Mouse (Mus musculus): Measurements from ENCODE around the gene Olfr457. TPM values are rescaled to one million over a fixed set of nuclear protein-coding genes. Genes with fewer than 3 reads are reported as not detected.
"Not testable (repeated sequence)": the region's sequence is repeated elsewhere in the genome, so short reads cannot be mapped to it uniquely, and the experiment has no call there.

The Olfr457 gene
- not detected in 2 replicates for polyA plus RNA-seq (2016; fragmentation: Nextera tagmentation; extraction: Ambion mirVana)

GRCm38 (mm10) chr6:42476235-42476634, at the start of gene Olfr457:
Olfr457 (minus strand) TSS chr6:42476335.
- WGBS, result 80% methylated on average over 1 of the region's 1 CpGs

GRCm38 (mm10) chr6:42513461-42513860, 37.3 kb upstream of the Olfr457 start:
- DNase-seq (ENCODE audit: low spot score), result no peak
- 85% methylated on average over 1 of the region's 1 CpGs for WGBS
- no peaks in the 10 kb centered on the region for H3K27me3 ChIP-seq (replicated peaks; ENCODE audit: low read depth, poor library complexity, severe bottlenecking)
- H3K36me3 ChIP-seq (replicated peaks), result no peaks in the 10 kb centered on the region
- no peaks in the 10 kb centered on the region for H3K4me1 ChIP-seq
- no peaks in the 10 kb centered on the region for H3K9me3 ChIP-seq
- H3K4me3 ChIP-seq, result no peak overlapping the region
- no peak overlapping the region for H3K27ac ChIP-seq (replicated peaks)

More at GRCm38 (mm10) chr6:42476235-42476634, at the start of gene Olfr457:
- Histone ChIP-seq H3K27me3 (replicated peaks; ENCODE audit: low read depth, poor library complexity, severe bottlenecking) (no peaks in the 10 kb centered on the region), H3K36me3 (replicated peaks) (no peaks in the 10 kb centered on the region), H3K27ac (replicated peaks) (no peak within 1 kb of the TSS), H3K4me3 (no peak within 1 kb of the TSS), H3K9me3 (no peaks in the 10 kb centered on the region), H3K4me1 (no peaks in the 10 kb centered on the region)
- DNase-seq (ENCODE audit: low spot score), result no peak

- Histone ChIP-seq H3K27ac (replicated peaks) (no peak overlapping the region), H3K9me3 (no peaks in the 10 kb centered on the region), H3K36me3 (replicated peaks) (no peaks in the 10 kb centered on the region), H3K4me3 (no peak overlapping the region), H3K4me1 (no peaks in the 10 kb centered on the region), H3K27me3 (replicated peaks; ENCODE audit: low read depth, poor library complexity, severe bottlenecking) (no peaks in the 10 kb centered on the region)
- DNase-seq (ENCODE audit: low spot score), result no peak
Measured at GRCm38 (mm10) chr6:42509311-42509710, 33.2 kb upstream of the Olfr457 start.

GRCm38 (mm10) chr6:42503478-42503877, 27.3 kb upstream of the Olfr457 start:
- Histone ChIP-seq H3K4me3 (no peak overlapping the region), H3K4me1 (no peaks in the 10 kb centered on the region), H3K9me3 (no peaks in the 10 kb centered on the region), H3K36me3 (replicated peaks) (no peaks in the 10 kb centered on the region), H3K27ac (replicated peaks) (no peak overlapping the region), H3K27me3 (replicated peaks; ENCODE audit: low read depth, poor library complexity, severe bottlenecking) (no peaks in the 10 kb centered on the region)
- WGBS, result 92% methylated on average over 2 of the region's 2 CpGs
- no peak for DNase-seq (ENCODE audit: low spot score)

- Histone ChIP-seq H3K4me3 (no peak overlapping the region), H3K27ac (replicated peaks) (no peak overlapping the region), H3K4me1 (no peaks in the 10 kb centered on the region), H3K9me3 (no peaks in the 10 kb centered on the region), H3K36me3 (replicated peaks) (no peaks in the 10 kb centered on the region), H3K27me3 (replicated peaks; ENCODE audit: low read depth, poor library complexity, severe bottlenecking) (no peaks in the 10 kb centered on the region)
- 83% methylated on average over 1 of the region's 1 CpGs for WGBS
- no peak for DNase-seq (ENCODE audit: low spot score)
Measured at GRCm38 (mm10) chr6:42489731-42490130, 13.6 kb upstream of the Olfr457 start.

GRCm38 (mm10) chr6:42487114-42487513, 11.0 kb upstream of the Olfr457 start, which contains the start of gene Olfr456:
Olfr456 (minus strand) TSS chr6:42487214.
- Histone ChIP-seq H3K4me3 (no peak within 1 kb of the TSS), H3K27ac (replicated peaks) (no peak within 1 kb of the TSS), H3K36me3 (replicated peaks) (no peaks in the 10 kb centered on the region), H3K27me3 (replicated peaks; ENCODE audit: low read depth, poor library complexity, severe bottlenecking) (no peaks in the 10 kb centered on the region), H3K4me1 (no peaks in the 10 kb centered on the region), H3K9me3 (no peaks in the 10 kb centered on the region)
- WGBS, result 89% methylated on average over 1 of the region's 1 CpGs
- no peak for DNase-seq (ENCODE audit: low spot score)

- H3K4me1 ChIP-seq, result no peaks in the 10 kb centered on the region
- no peaks in the 10 kb centered on the region for H3K27me3 ChIP-seq (replicated peaks; ENCODE audit: low read depth, poor library complexity, severe bottlenecking)
- H3K4me3 ChIP-seq, result no peak overlapping the region
- H3K9me3 ChIP-seq, result no peaks in the 10 kb centered on the region
- DNase-seq (ENCODE audit: low spot score), result no peak
- no peak overlapping the region for H3K27ac ChIP-seq (replicated peaks)
- H3K36me3 ChIP-seq (replicated peaks), result no peaks in the 10 kb centered on the region
Measured at GRCm38 (mm10) chr6:42484633-42485032, 8.5 kb upstream of the Olfr457 start.

GRCm38 (mm10) chr6:42471298-42471697, 4.8 kb downstream of the Olfr457 start:
- H3K36me3 ChIP-seq (replicated peaks); H3K4me1 ChIP-seq; DNase-seq (ENCODE audit: low spot score); H3K27me3 ChIP-seq (replicated peaks; ENCODE audit: low read depth, poor library complexity, severe bottlenecking); H3K4me3 ChIP-seq; H3K9me3 ChIP-seq; H3K27ac ChIP-seq (replicated peaks): not testable (repeated sequence)
- 94% methylated on average over 4 of the region's 4 CpGs for WGBS

- DNase-seq (ENCODE audit: low spot score), result no peak
- Histone ChIP-seq H3K27ac (replicated peaks) (no peak overlapping the region), H3K4me1 (no peaks in the 10 kb centered on the region), H3K4me3 (no peak overlapping the region), H3K36me3 (replicated peaks) (no peaks in the 10 kb centered on the region), H3K9me3 (no peaks in the 10 kb centered on the region), H3K27me3 (replicated peaks; ENCODE audit: low read depth, poor library complexity, severe bottlenecking) (no peaks in the 10 kb centered on the region)
- 92% methylated on average over 4 of the region's 4 CpGs for WGBS
Measured at GRCm38 (mm10) chr6:42470542-42470941, 5.6 kb downstream of the Olfr457 start.

GRCm38 (mm10) chr6:42465096-42465495, 11.0 kb downstream of the Olfr457 start, which contains the start of gene Olfr458:
Olfr458 (minus strand) TSS chr6:42465196.
- Histone ChIP-seq H3K4me3 (no peak within 1 kb of the TSS), H3K27ac (replicated peaks) (no peak within 1 kb of the TSS), H3K4me1 (no peaks in the 10 kb centered on the region), H3K9me3 (no peaks in the 10 kb centered on the region), H3K36me3 (replicated peaks) (no peaks in the 10 kb centered on the region), H3K27me3 (replicated peaks; ENCODE audit: low read depth, poor library complexity, severe bottlenecking) (no peaks in the 10 kb centered on the region)
- 90% methylated on average over 1 of the region's 1 CpGs for WGBS
- DNase-seq (ENCODE audit: low spot score), result no peak

- H3K9me3 ChIP-seq, result no peaks in the 10 kb centered on the region
- H3K27me3 ChIP-seq (replicated peaks; ENCODE audit: low read depth, poor library complexity, severe bottlenecking), result no peaks in the 10 kb centered on the region
- H3K4me3 ChIP-seq, result no peak overlapping the region
- H3K36me3 ChIP-seq (replicated peaks), result no peaks in the 10 kb centered on the region
- WGBS, result 88% methylated on average over 2 of the region's 2 CpGs
- DNase-seq (ENCODE audit: low spot score), result no peak
- H3K4me1 ChIP-seq, result no peaks in the 10 kb centered on the region
- H3K27ac ChIP-seq (replicated peaks), result no peak overlapping the region
Measured at GRCm38 (mm10) chr6:42447381-42447780, 28.8 kb downstream of the Olfr457 start.

GRCm38 (mm10) chr6:42444491-42444890, 31.6 kb downstream of the Olfr457 start:
- Histone ChIP-seq H3K27ac (replicated peaks) (no peak overlapping the region), H3K4me3 (no peak overlapping the region), H3K9me3 (no peaks in the 10 kb centered on the region), H3K4me1 (no peaks in the 10 kb centered on the region), H3K36me3 (replicated peaks) (no peaks in the 10 kb centered on the region), H3K27me3 (replicated peaks; ENCODE audit: low read depth, poor library complexity, severe bottlenecking) (no peaks in the 10 kb centered on the region)
- WGBS, result 81% methylated on average over 2 of the region's 2 CpGs
- no peak for DNase-seq (ENCODE audit: low spot score)

GRCm38 (mm10) chr6:42441395-42441794, 34.7 kb downstream of the Olfr457 start:
- Histone ChIP-seq H3K36me3 (replicated peaks) (no peaks in the 10 kb centered on the region), H3K9me3 (no peaks in the 10 kb centered on the region), H3K27me3 (replicated peaks; ENCODE audit: low read depth, poor library complexity, severe bottlenecking) (no peaks in the 10 kb centered on the region), H3K27ac (replicated peaks) (no peak overlapping the region), H3K4me1 (no peaks in the 10 kb centered on the region), H3K4me3 (no peak overlapping the region)
- DNase-seq (ENCODE audit: low spot score), result no peak
- WGBS, result 83% methylated on average over 2 of the region's 2 CpGs

- Histone ChIP-seq H3K9me3 (no peaks in the 10 kb centered on the region), H3K4me1 (no peaks in the 10 kb centered on the region), H3K4me3 (no peak overlapping the region), H3K27ac (replicated peaks) (no peak overlapping the region), H3K36me3 (replicated peaks) (no peaks in the 10 kb centered on the region), H3K27me3 (replicated peaks; ENCODE audit: low read depth, poor library complexity, severe bottlenecking) (no peaks in the 10 kb centered on the region)
- DNase-seq (ENCODE audit: low spot score), result no peak
- WGBS, result 74% methylated on average over 2 of the region's 2 CpGs
Measured at GRCm38 (mm10) chr6:42435490-42435889, 40.6 kb downstream of the Olfr457 start.
